Mouse (Mus musculus): Measurements from ENCODE around the gene Dop1a.

GRCm38 (mm10) chr9:86513733-86514132 lies 46.8 kb downstream of the Dop1a start:
- TF ChIP-seq POLR2A (IDR thresholded peaks at IDR 0.05; ENCODE audit: extremely low read depth, insufficient read depth, low read length), result no peak
- no peak for TF ChIP-seq CTCF (IDR thresholded peaks at IDR 0.05; ENCODE audit: extremely low read depth, insufficient read depth, low read length)

Measured in cortical plate, adult 2 months (tissue).